Mouse (Mus musculus) intestine, embryonic 15.5 days (tissue): Measurements from ENCODE around the gene Ina. TPM values are rescaled to one million over a fixed set of nuclear protein-coding genes. Genes with fewer than 3 reads are reported as not detected.

Experiments used
- ATAC-seq: fragments of 200-750 bp; cut with Nextera tagmentation; 2 replicates; pipeline ENCODE4 v1.8.0; 2017; ENCODE audit warnings: moderate TSS enrichment, moderate library complexity
- H3K27ac ChIP-seq: fragments of 300-500 bp; sonication (generic); 2 replicates; pipeline ENCODE4 v1.5.1; 2015; ENCODE audit warnings: mild to moderate bottlenecking, inconsistent platforms
- H3K27me3 ChIP-seq: fragments of 300-500 bp; sonication (generic); replicated peaks from 2 replicates; pipeline ENCODE4 v1.6.1; 2015; ENCODE audit warnings: inconsistent platforms
- H3K36me3 ChIP-seq: fragments of 300-500 bp; sonication (generic); 2 replicates; pipeline ENCODE4 v1.6.1; 2015; ENCODE audit warnings: inconsistent platforms
- H3K4me1 ChIP-seq: fragments of 300-500 bp; sonication (generic); replicated peaks from 2 replicates; pipeline ENCODE4 v1.6.1; 2015; ENCODE audit warnings: inconsistent platforms
- H3K4me2 ChIP-seq: fragments of 300-500 bp; sonication (generic); replicated peaks from 2 replicates; pipeline ENCODE4 v1.6.1; 2015; ENCODE audit warnings: mild to moderate bottlenecking, inconsistent platforms
- H3K4me3 ChIP-seq: fragments of 300-500 bp; sonication (generic); replicated peaks from 2 replicates; pipeline ENCODE4 v1.5.1; 2015; ENCODE audit warnings: inconsistent platforms
- H3K9ac ChIP-seq: fragments of 300-500 bp; sonication (generic); 2 replicates; pipeline ENCODE4 v1.6.1; 2015; ENCODE audit warnings: inconsistent platforms
- H3K9me3 ChIP-seq: fragments of 300-500 bp; sonication (generic); 2 replicates; pipeline ENCODE4 v1.6.1; 2016; ENCODE audit warnings: inconsistent platforms
- WGBS: fragments of 180-500 bp; shearing (Covaris S2); methylation state at CpG from one replicate; pipeline ENCODE4 v1.1.7; 2015; 5-methylcytosine and 5-hydroxymethylcytosine counted together
- polyA plus RNA-seq: library from polyadenylated mRNA; unstranded; fragments of >200 nt; fragmentation: Nextera tagmentation; extraction: Ambion mirVana; gene quantifications from 2 replicates; pipeline ENCODE4 v1.2.1, GENCODE M21; 2015

Gene Ina
- polyA plus RNA-seq: 13.9 and 14.5 TPM in 2 replicates

DNA sequence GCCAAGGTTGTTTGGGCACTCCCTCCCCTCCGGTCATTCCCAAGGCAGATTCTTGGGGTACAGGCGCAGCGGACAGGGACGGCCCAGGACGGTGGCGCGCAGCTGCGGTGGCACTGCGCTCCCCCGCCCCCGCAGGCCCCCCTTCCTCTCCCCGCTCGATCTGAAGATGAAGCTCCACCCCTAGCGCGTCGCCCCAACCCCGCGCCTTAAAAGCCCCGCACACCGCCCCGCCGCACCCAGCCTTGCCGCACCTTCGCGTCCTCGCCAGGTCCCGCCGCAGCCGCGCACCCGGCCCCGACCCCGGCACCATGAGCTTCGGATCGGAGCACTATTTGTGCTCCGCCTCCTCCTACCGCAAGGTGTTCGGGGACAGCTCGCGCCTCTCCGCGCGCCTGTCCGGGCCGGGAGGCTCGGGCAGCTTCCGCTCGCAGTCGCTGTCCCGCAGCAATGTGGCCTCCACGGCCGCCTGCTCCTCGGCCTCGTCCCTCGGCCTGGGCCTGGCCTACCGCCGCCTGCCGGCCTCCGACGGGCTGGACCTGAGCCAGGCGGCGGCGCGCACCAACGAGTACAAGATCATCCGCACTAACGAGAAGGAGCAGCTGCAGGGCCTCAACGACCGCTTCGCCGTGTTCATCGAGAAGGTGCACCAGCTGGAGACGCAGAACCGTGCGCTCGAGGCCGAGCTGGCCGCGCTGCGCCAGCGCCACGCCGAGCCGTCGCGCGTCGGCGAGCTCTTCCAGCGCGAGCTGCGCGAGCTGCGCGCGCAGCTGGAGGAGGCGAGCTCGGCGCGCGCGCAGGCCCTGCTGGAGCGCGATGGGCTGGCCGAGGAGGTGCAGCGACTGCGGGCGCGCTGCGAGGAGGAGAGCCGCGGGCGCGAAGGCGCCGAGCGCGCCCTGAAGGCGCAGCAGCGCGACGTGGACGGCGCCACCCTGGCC lies at the start of gene Ina, which contains the start of gene Nt5c2:
TSS of gene Ina (plus strand) at position 252 of the 935 bp plus-strand sequence.
TSS of gene Nt5c2 (minus strand) at position 707 of the 935 bp plus-strand sequence.
- H3K4me2 ChIP-seq: peak within 1 kb of the TSS; percentile 93
- no peaks in the 10 kb centered on the region for H3K9me3 ChIP-seq
- H3K36me3 ChIP-seq: no peaks in the 10 kb centered on the region
- H3K4me1 ChIP-seq: peaks cover 16% of the 10 kb centered on the region
- ATAC-seq: peak; percentile 92
- H3K27ac ChIP-seq: peak within 1 kb of the TSS; percentile 17; the same call in 1 of the 2 replicates
- under 1% methylated on average over 122 of the region's 124 CpGs for WGBS
- H3K9ac ChIP-seq: peak within 1 kb of the TSS; percentile 2; the same call in 1 of the 2 replicates
- H3K4me3 ChIP-seq: peak within 1 kb of the TSS; percentile 37
- H3K27me3 ChIP-seq: peaks cover 57% of the 10 kb centered on the region

DNA sequence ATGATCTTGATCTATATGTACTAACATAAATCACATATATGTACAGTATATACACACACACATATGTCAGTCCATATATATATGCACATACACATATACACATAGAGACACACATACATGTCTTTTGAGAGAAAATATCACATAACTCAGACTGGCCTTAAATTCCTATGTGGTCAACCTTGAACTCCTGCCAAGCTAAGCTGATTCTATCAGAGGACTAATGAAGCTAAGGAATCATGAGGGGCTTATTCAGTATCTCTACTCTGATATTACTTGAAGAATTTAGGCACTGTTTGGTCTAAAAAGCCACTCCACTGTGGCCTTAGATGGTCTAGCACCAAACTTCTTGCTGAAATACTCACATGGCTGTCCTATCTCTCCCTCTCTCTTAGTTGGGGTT lies 49.0 kb upstream of the Ina start:
- Histone ChIP-seq H3K36me3 (no peaks in the 10 kb centered on the region), H3K9ac (no peak overlapping the region), H3K27me3 (no peaks in the 10 kb centered on the region), H3K27ac (no peak overlapping the region), H3K4me1 (peaks cover 21% of the 10 kb centered on the region), H3K4me3 (no peak overlapping the region), H3K4me2 (no peak overlapping the region), H3K9me3 (no peaks in the 10 kb centered on the region)
- ATAC-seq: no peak

DNA sequence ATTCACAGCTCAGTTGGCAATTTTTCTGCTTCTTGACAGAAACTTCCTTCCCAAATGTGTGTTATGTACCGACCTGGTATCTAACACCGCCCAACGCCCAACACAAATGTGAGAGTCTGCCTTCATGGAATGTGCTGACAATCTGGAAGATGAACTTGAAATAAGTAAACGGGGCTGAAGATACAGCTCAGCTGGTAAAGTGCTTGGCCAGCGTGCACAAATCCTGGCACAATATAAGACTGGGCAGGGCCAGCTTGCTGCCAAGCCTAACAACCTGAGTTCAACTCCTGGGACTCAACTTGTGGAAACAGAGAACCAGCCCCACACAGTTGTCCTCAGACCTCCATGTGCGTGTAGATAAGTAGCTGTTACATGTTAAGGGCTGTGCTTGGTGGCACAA lies 48.2 kb upstream of the Ina start:
- Histone ChIP-seq H3K9me3 (no peaks in the 10 kb centered on the region), H3K4me2 (no peak overlapping the region), H3K4me3 (no peak overlapping the region), H3K27ac (no peak overlapping the region), H3K9ac (no peak overlapping the region), H3K4me1 (peaks cover 16% of the 10 kb centered on the region), H3K36me3 (no peaks in the 10 kb centered on the region), H3K27me3 (no peaks in the 10 kb centered on the region)
- ATAC-seq: no peak
- 90% methylated on average over 6 of the region's 6 CpGs for WGBS

DNA sequence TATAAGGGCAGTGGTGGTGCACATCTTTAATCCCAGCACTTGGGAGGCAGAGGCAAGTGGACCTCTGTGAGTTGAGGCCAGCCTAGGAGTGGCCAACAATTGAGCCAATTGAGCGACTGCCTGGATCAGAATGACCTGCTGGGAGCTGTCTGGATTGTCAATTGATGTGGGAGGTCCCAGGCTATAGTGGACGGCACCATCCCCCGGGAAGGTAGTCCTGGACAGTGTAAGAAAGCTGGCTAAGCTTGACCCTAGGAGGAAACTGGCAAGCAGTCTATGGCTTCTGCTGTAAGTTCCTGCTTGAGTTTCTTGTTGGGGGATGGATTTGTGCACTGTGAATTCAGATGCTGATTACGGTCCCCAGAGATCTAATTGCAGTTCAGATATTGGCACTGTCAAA lies 46.6 kb upstream of the Ina start:
- Histone ChIP-seq H3K9ac (no peak overlapping the region), H3K4me3 (no peak overlapping the region), H3K36me3 (no peaks in the 10 kb centered on the region), H3K4me2 (no peak overlapping the region), H3K27me3 (no peaks in the 10 kb centered on the region), H3K9me3 (no peaks in the 10 kb centered on the region), H3K27ac (no peak overlapping the region), H3K4me1 (peaks cover 12% of the 10 kb centered on the region)
- ATAC-seq: no peak
- 56% methylated on average over 4 of the region's 4 CpGs for WGBS

DNA sequence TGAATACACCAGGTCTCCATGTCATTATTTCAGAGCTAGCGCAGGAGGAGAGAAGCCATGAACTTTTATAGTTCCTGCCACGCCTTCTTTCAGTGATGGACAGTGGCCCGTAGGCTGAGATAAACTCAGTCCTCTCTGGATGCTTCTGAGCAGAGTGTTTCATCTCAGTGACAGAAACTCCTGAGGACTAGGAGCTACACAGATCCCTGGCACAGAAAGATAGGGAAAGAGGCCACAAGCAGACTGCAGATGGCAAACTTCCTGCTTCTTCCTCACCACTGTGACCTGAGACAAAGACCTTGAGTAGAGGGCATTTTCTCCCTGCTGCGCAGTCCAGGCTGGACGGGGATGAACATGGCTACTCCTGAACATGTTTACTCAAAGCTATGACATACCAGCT lies 45.7 kb upstream of the Ina start:
- Histone ChIP-seq H3K4me1 (peaks cover 9% of the 10 kb centered on the region; the same call in 1 of the 2 replicates), H3K9ac (no peak overlapping the region), H3K36me3 (no peaks in the 10 kb centered on the region), H3K27me3 (no peaks in the 10 kb centered on the region), H3K4me3 (no peak overlapping the region), H3K9me3 (no peaks in the 10 kb centered on the region), H3K27ac (no peak overlapping the region), H3K4me2 (no peak overlapping the region)
- WGBS: 69% methylated on average over 5 of the region's 5 CpGs
- no peak for ATAC-seq

DNA sequence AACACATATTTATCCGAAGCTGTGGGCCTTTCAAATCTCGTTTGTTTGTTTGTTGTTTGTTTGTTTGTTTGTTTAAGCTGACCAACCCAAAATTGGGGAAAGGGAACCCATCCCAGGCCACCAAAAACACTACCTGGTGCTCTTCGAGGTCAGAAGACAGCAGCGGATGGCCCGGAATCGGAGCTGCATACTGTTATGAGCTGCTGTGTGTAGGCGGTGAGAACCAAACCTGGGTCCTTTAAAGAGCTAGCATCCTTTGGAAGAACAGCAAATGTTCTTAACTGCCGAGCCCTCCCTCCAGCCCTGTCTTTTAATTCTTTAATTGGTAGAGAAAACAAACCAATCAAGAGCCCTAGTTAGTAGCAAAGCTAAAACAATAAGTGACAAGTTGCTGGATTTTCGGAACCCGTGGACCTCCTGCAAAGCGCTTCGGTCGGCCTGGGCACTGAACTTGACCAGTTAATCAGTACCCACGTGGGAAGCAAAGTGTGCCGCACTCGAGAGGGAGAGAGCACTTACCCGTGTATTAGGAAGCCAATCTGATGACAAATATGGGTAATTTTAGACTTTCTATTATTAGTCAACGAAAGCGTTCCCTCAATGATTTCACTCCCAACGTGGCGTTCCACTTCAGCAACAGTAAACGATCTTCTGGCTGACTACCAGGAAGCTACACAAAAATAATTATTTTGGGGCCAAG lies 45.1 kb upstream of the Ina start:
- 0 out of 2 replicates have a peak overlapping the region, but pooled peaks have one; percentile 4 for H3K4me2 ChIP-seq
- no peak overlapping the region for H3K27ac ChIP-seq
- H3K4me3 ChIP-seq: no peak overlapping the region
- H3K4me1 ChIP-seq: peaks cover 9% of the 10 kb centered on the region; the same call in 1 of the 2 replicates
- no peaks in the 10 kb centered on the region for H3K27me3 ChIP-seq
- no peaks in the 10 kb centered on the region for H3K9me3 ChIP-seq
- H3K9ac ChIP-seq: no peak overlapping the region
- ATAC-seq: no peak
- WGBS: 65% methylated on average over 22 of the region's 22 CpGs
- no peaks in the 10 kb centered on the region for H3K36me3 ChIP-seq

DNA sequence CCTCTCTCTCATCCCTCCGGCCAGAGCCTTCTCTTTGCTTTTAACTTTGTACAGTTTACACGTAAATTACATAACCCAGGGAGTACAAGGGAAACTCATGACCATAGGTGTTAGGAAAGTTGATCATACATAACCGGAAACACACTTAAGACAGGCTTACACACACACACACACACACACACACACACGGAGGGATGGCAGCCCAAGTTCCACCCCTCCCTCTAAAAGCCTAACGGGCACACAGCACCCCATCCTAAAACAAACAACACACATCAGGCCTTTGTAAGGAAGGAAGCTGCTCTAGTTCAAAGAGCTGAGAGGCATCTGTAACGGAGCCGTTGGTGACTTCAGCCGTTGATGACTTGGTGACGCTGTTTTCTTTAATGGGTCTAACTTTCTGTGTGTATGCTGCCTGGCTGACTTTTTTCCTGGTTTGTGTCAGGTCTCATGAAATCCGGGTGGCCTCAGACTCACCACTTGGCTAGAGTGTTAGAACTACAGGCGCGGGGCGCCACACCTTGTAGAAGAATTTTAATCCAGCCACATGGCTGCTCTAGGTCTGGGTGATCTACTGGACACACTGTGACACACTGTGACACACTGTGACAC lies 44.3 kb upstream of the Ina start:
- ATAC-seq: 0 out of 2 replicates have a peak, but pooled peaks have one; percentile 57

DNA sequence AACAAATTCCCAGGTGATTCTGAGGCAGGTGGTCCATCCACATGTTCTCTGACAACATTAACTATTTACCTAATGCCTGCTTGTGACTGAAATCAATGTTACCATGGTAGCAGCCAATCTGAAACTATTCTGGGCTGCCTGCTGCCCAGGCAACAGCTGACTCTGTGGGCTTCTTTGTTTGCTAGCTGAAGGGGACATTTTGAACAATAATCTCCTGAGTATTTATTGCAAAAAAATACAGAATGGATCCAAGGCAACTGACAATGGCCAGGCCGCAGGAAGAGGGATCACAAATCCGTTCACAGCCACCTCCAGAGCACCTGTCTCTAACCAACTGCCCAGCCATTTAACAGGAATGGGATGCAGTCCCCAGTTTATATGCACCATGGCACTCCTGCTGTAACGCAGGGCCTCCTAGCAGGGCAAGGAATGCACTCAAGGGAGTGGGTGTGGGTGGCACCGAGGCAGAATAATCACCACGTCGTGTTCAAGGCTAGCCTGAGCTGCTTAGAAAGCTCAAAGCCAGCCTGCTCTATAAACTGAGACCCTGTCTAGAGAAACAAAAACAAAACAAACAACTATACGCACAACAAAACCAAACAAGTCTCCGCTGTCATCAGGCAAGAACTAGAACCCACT lies 43.3 kb upstream of the Ina start:
- no peak overlapping the region for H3K4me2 ChIP-seq

More for the DNA sequence above, 44.3 kb upstream of the Ina start:
- no peaks in the 10 kb centered on the region for H3K36me3 ChIP-seq
- H3K4me2 ChIP-seq: peak overlapping the region; percentile 4; the same call in 1 of the 2 replicates
- H3K4me1 ChIP-seq: peaks cover 9% of the 10 kb centered on the region; the same call in 1 of the 2 replicates
- no peaks in the 10 kb centered on the region for H3K9me3 ChIP-seq
- no peak overlapping the region for H3K9ac ChIP-seq
- 0 out of 2 replicates have a peak overlapping the region, but pooled peaks have one; percentile 17 for H3K27ac ChIP-seq
- WGBS: 33% methylated on average over 13 of the region's 13 CpGs
- H3K27me3 ChIP-seq: no peaks in the 10 kb centered on the region
- no peak overlapping the region for H3K4me3 ChIP-seq

DNA sequence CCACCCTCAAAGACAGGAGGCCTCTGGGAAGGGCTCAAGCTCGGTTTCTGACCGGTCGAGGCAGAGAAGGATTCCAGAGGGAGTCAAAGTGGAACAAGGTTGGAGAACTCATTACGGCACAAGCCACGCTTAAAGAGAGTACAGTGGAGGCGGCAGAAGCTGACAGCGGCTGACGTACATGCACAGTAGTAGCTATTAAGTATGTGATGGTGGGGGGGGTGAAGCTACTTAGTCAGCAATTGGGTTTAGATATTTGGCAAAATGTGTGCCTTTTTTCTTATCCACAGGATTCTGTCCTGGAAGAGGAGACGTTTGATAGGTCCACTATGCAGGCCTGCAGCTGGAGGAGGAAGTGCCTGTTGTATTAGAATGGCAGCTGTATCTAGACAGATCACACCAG lies 42.8 kb upstream of the Ina start:
- H3K9me3 ChIP-seq: no peaks in the 10 kb centered on the region
- H3K27ac ChIP-seq: no peak overlapping the region
- H3K36me3 ChIP-seq: no peaks in the 10 kb centered on the region
- H3K4me3 ChIP-seq: no peak overlapping the region
- no peaks in the 10 kb centered on the region for H3K27me3 ChIP-seq
- no peak for ATAC-seq
- no peak overlapping the region for H3K9ac ChIP-seq
- WGBS: 72% methylated on average over 9 of the region's 9 CpGs
- peaks cover 9% of the 10 kb centered on the region; the same call in 1 of the 2 replicates for H3K4me1 ChIP-seq
- no peak overlapping the region for H3K4me2 ChIP-seq

More for the DNA sequence above, 43.3 kb upstream of the Ina start:
- H3K4me3 ChIP-seq: no peak overlapping the region
- no peaks in the 10 kb centered on the region for H3K9me3 ChIP-seq
- H3K27ac ChIP-seq: no peak overlapping the region
- peaks cover 9% of the 10 kb centered on the region; the same call in 1 of the 2 replicates for H3K4me1 ChIP-seq
- H3K36me3 ChIP-seq: no peaks in the 10 kb centered on the region
- 56% methylated on average over 8 of the region's 8 CpGs for WGBS
- no peak for ATAC-seq
- H3K9ac ChIP-seq: no peak overlapping the region
- no peaks in the 10 kb centered on the region for H3K27me3 ChIP-seq

DNA sequence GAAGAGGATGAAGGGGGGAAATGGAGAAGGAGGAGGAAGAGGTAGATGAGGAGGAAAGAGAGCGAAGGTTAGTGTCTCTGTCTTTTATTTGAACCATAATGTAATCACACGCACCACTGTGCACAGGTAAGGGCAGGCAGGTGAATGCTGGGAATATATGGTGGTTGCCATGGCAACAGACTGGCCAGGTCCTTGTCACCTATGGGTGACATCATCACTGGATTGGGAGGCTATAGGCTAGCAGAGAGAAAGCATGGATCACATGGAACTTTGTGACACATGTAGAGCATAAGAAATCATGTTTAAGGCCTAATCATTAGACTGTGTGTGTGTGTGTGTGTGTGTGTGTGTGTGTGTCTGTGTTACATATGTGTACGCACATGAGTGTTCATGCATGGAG lies 42.3 kb upstream of the Ina start:
- Histone ChIP-seq H3K9ac (no peak overlapping the region), H3K36me3 (no peaks in the 10 kb centered on the region), H3K4me1 (peaks cover 9% of the 10 kb centered on the region; the same call in 1 of the 2 replicates), H3K27ac (peak overlapping the region; percentile 2; the same call in 1 of the 2 replicates), H3K9me3 (no peaks in the 10 kb centered on the region), H3K4me2 (no peak overlapping the region), H3K4me3 (no peak overlapping the region), H3K27me3 (no peaks in the 10 kb centered on the region)
- ATAC-seq: no peak
- WGBS: 88% methylated on average over 3 of the region's 3 CpGs

DNA sequence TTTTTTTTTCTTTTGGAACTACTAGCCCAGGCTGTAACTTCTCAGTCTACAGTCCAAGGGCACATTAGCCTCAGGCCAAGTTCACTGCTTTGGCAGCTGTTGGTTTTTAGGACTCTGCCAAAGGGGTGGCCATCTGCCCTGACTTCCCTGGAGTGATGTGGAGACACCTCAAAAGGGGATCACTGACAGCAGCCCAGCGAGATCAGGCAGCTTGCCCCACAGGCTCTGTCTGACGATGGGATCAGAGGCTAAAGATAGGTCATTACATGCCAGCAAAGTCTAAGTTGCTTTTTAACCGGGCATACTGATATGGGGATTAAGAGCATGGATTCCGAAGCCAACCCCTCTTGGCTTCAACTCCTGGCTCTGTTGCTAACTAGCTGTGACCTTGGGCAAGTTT lies 38.9 kb upstream of the Ina start:
- Histone ChIP-seq H3K36me3 (no peaks in the 10 kb centered on the region), H3K9ac (no peak overlapping the region), H3K4me1 (no peaks in the 10 kb centered on the region), H3K4me3 (no peak overlapping the region), H3K27me3 (no peaks in the 10 kb centered on the region), H3K27ac (no peak overlapping the region), H3K9me3 (no peaks in the 10 kb centered on the region), H3K4me2 (no peak overlapping the region)
- no peak for ATAC-seq
- 56% methylated on average over 4 of the region's 4 CpGs for WGBS
